Mouse (Mus musculus) kidney, embryonic 16.5 days (tissue): ENCODE measurements around the gene Zfp229. TPM values are rescaled to one million over a fixed set of nuclear protein-coding genes. Genes with fewer than 3 reads are reported as not detected.
"Not testable (repeated sequence)": the region's sequence is repeated elsewhere in the genome, so short reads cannot be mapped to it uniquely, and the experiment has no call there.

Source experiments
- ATAC-seq: fragments of 200-750 bp; cut with Nextera tagmentation; 2 replicates; pipeline ENCODE4 v1.8.0; 2017; ENCODE audit warnings: moderate TSS enrichment; ENCODE audit not compliant: low FRiP score, low TSS enrichment
- H3K27ac ChIP-seq: fragments of 300-500 bp; sonication (generic); 2 replicates; pipeline ENCODE4 v1.5.1; 2014; ENCODE audit warnings: low read length
- H3K27me3 ChIP-seq: fragments of 300-500 bp; sonication (generic); 2 replicates; pipeline ENCODE4 v1.6.1; 2014; ENCODE audit warnings: low read length, control low read depth, mixed read lengths; ENCODE audit not compliant: insufficient read depth
- H3K36me3 ChIP-seq: fragments of 300-500 bp; sonication (generic); 2 replicates; pipeline ENCODE4 v1.6.1; 2014; ENCODE audit warnings: low read length, control low read depth, mixed read lengths; ENCODE audit not compliant: insufficient read depth
- H3K4me1 ChIP-seq: fragments of 300-500 bp; sonication (generic); 2 replicates; pipeline ENCODE4 v1.6.1; 2014; ENCODE audit warnings: low read length, control low read depth, mixed read lengths; ENCODE audit not compliant: insufficient read depth
- H3K4me2 ChIP-seq: fragments of 300-500 bp; sonication (generic); replicated peaks from 2 replicates; pipeline ENCODE4 v1.6.1; 2014; ENCODE audit warnings: low read depth, low read length
- H3K4me3 ChIP-seq: fragments of 300-500 bp; sonication (generic); 2 replicates; pipeline ENCODE4 v1.5.1; 2014; ENCODE audit warnings: mild to moderate bottlenecking, low read length
- H3K9ac ChIP-seq: fragments of 300-500 bp; sonication (generic); replicated peaks from 2 replicates; pipeline ENCODE4 v1.6.1; 2014; ENCODE audit warnings: low read length
- H3K9me3 ChIP-seq: fragments of 300-500 bp; sonication (generic); 2 replicates; pipeline ENCODE4 v1.6.1; 2016; ENCODE audit warnings: low read length, control low read depth
- WGBS: fragments of 180-500 bp; shearing (Covaris S2); extraction: QIAGEN DNeasy Blood & Tissue Kit; methylation state at CpG from one replicate; pipeline ENCODE4 v1.1.7; 2014; 5-methylcytosine and 5-hydroxymethylcytosine counted together
- polyA plus RNA-seq: library from polyadenylated mRNA; unstranded; fragments of >200 nt; fragmentation: Nextera tagmentation; extraction: Ambion mirVana; gene quantifications from 2 replicates; pipeline ENCODE4 v1.2.1, GENCODE M21; 2015

Gene Zfp229
- polyA plus RNA-seq, 1 experiment from 2014 or later, result 8.3 TPM

- peaks cover 11% of the 10 kb centered on the region; the same call in 1 of the 2 replicates for H3K36me3 ChIP-seq
- peak overlapping the region; percentile 56 for H3K4me2 ChIP-seq
- no peaks in the 10 kb centered on the region for H3K9me3 ChIP-seq
- H3K27me3 ChIP-seq, result no peaks in the 10 kb centered on the region
- H3K9ac ChIP-seq, result peak overlapping the region; percentile 81
- ATAC-seq, result peak; percentile 99
- peak overlapping the region; percentile 91 for H3K27ac ChIP-seq
- WGBS, result 1% methylated on average over 27 of the region's 27 CpGs
- peaks cover 8% of the 10 kb centered on the region for H3K4me1 ChIP-seq
- H3K4me3 ChIP-seq, result peak overlapping the region; percentile 68
These were observed 3.0 kb downstream of the Zfp229 start for GRCm38 (mm10) chr17:21733529-21734031.

GRCm38 (mm10) chr17:21752791-21753190 lies 22.2 kb downstream of the Zfp229 start:
- Histone ChIP-seq H3K9ac (no peak overlapping the region), H3K9me3 (no peaks in the 10 kb centered on the region), H3K27ac (no peak overlapping the region), H3K4me1 (0 out of 2 replicates have a peak, but pooled peaks cover 4% of the 10 kb centered on the region), H3K36me3 (no peaks in the 10 kb centered on the region), H3K4me2 (no peak overlapping the region), H3K27me3 (no peaks in the 10 kb centered on the region), H3K4me3 (no peak overlapping the region)
- WGBS, result 77% methylated on average over 2 of the region's 2 CpGs
- no peak for ATAC-seq

GRCm38 (mm10) chr17:21753342-21754208 lies 23.0 kb downstream of the Zfp229 start:
- ATAC-seq, result peak; percentile 86
- H3K36me3 ChIP-seq, result no peaks in the 10 kb centered on the region
- H3K27me3 ChIP-seq, result no peaks in the 10 kb centered on the region
- peak overlapping the region; percentile 69 for H3K9ac ChIP-seq
- H3K4me1 ChIP-seq, result 0 out of 2 replicates have a peak, but pooled peaks cover 4% of the 10 kb centered on the region
- peak overlapping the region; percentile 77 for H3K4me2 ChIP-seq
- no peaks in the 10 kb centered on the region for H3K9me3 ChIP-seq
- 9% methylated on average over 20 of the region's 20 CpGs for WGBS
- H3K27ac ChIP-seq, result no peak overlapping the region
- H3K4me3 ChIP-seq, result peak overlapping the region; percentile 51

- 83% methylated on average over 2 of the region's 2 CpGs for WGBS
- no peak for ATAC-seq
- H3K9me3 ChIP-seq, result no peaks in the 10 kb centered on the region
These were observed 39.7 kb downstream of the Zfp229 start for GRCm38 (mm10) chr17:21770336-21770735.

GRCm38 (mm10) chr17:21792256-21792655 lies 61.7 kb downstream of the Zfp229 start:
- Histone ChIP-seq H3K27ac (no peak overlapping the region), H3K4me3 (no peak overlapping the region), H3K27me3 (no peaks in the 10 kb centered on the region), H3K4me2 (no peak overlapping the region), H3K9ac (no peak overlapping the region), H3K4me1 (no peaks in the 10 kb centered on the region), H3K36me3 (no peaks in the 10 kb centered on the region), H3K9me3 (0 out of 2 replicates have a peak, but pooled peaks cover 3% of the 10 kb centered on the region)
- ATAC-seq, result no peak
- WGBS, result 71% methylated on average over 4 of the region's 4 CpGs

More at GRCm38 (mm10) chr17:21770336-21770735, 39.7 kb downstream of the Zfp229 start:
- Histone ChIP-seq H3K27ac (no peak overlapping the region), H3K27me3 (no peaks in the 10 kb centered on the region), H3K36me3 (no peaks in the 10 kb centered on the region), H3K4me3 (no peak overlapping the region), H3K4me2 (no peak overlapping the region), H3K9ac (no peak overlapping the region), H3K4me1 (no peaks in the 10 kb centered on the region)

- not testable (repeated sequence) for H3K4me2 ChIP-seq, H3K4me1 ChIP-seq, H3K36me3 ChIP-seq, H3K9ac ChIP-seq, H3K27me3 ChIP-seq, ATAC-seq, H3K27ac ChIP-seq, H3K9me3 ChIP-seq, H3K4me3 ChIP-seq
- WGBS, result 38% methylated on average over 18 of the region's 19 CpGs
These were observed 70.8 kb downstream of the Zfp229 start for GRCm38 (mm10) chr17:21801373-21801772.

Other genes with a start within 250 kb of the Zfp229 start
- gene Zfp53, start 241.8 kb upstream of the Zfp229 start, polyA plus RNA-seq, result 11.4 and 12.3 TPM in 2 replicates
- 4.9 and 5.2 TPM in 2 replicates for gene Zfp52, start 195.3 kb upstream of the Zfp229 start, polyA plus RNA-seq
- 20.5 and 20.6 TPM in 2 replicates for gene Zfp948, start 163.8 kb upstream of the Zfp229 start, polyA plus RNA-seq
- gene Zfp983, start 80.2 kb upstream of the Zfp229 start, polyA plus RNA-seq, result 4.4 and 4.6 TPM in 2 replicates
- 4.8 and 6.6 TPM in 2 replicates for gene Gm10226, start 38.9 kb upstream of the Zfp229 start, polyA plus RNA-seq
- gene Zfp760, start 23.1 kb upstream of the Zfp229 start, polyA plus RNA-seq, result 13.1 and 15.3 TPM in 2 replicates
- gene Zfp820, start 115.0 kb downstream of the Zfp229 start, polyA plus RNA-seq, result 5.4 and 6.4 TPM in 2 replicates
- gene Zfp995, start 179.1 kb downstream of the Zfp229 start, polyA plus RNA-seq, result 6.6 and 6.8 TPM in 2 replicates
- 21.6 and 24.8 TPM in 2 replicates for gene Zfp942, start 231.7 kb downstream of the Zfp229 start, polyA plus RNA-seq
- 15.8 and 16.9 TPM in 2 replicates for gene Zfp943, start 231.8 kb downstream of the Zfp229 start, polyA plus RNA-seq